ENCODE assay signal across 15 mouse cellular contexts in genomic region chr14:74529368-74529951, GRCm38 (mm10).
DNase-seq lines count a peak whose midpoint lies in the region; ATAC-seq lines count a peak whose summit lies in the region.
"Had no signal": no experiment of that assay in that cellular context is flagged by ENCODE, and none has a peak within 500 bp of the region (broad histone marks: within the 10 kb centered on the region; RNA-seq: fewer than 3 reads in every experiment).

No protein-coding gene starts in this region.

- H3K4me1 ChIP-seq in forebrain, embryonic 14.5 days (ENCODE audit: control insufficient read depth, insufficient read depth, low read length), result no peaks in the 10 kb centered on the region
- H3K4me1 ChIP-seq in forebrain, embryonic 12.5 days, result no peaks in the 10 kb centered on the region
- H3K4me1 ChIP-seq: embryonic facial prominence, embryonic 10.5 days; hindbrain, embryonic 10.5 days had no signal

- ATAC-seq in forebrain, embryonic 14.5 days, result peak; percentile 75; the same call in 1 of the 2 replicates
- no peak for ATAC-seq in forebrain, embryonic 12.5 days (ENCODE audit: low FRiP score)

- H3K9ac ChIP-seq in forebrain, embryonic 14.5 days (ENCODE audit: low read length), result no peak overlapping the region
- H3K9ac ChIP-seq in forebrain, embryonic 12.5 days, result no peak overlapping the region
- H3K9ac ChIP-seq: lung, embryonic 14.5 days had no signal

- no peaks in the 10 kb centered on the region for H3K9me3 ChIP-seq in forebrain, embryonic 14.5 days (replicated peaks; ENCODE audit: control insufficient read depth, low read length)
- H3K9me3 ChIP-seq in forebrain, embryonic 12.5 days, result no peaks in the 10 kb centered on the region
- H3K9me3 ChIP-seq: embryonic facial prominence, embryonic 10.5 days; hindbrain, embryonic 10.5 days had no signal

- WGBS in forebrain, embryonic 14.5 days, result 56% methylated on average over 7 of the region's 7 CpGs
- 81% methylated on average over 7 of the region's 7 CpGs for WGBS in forebrain, embryonic 12.5 days

- peak; percentile 70 for DNase-seq in forebrain, embryonic 14.5 days (ENCODE audit: low spot score)
- DNase-seq in brain, adult 2 months (ENCODE audit: low read depth, low spot score), result peak; percentile 57
- DNase-seq in layer of hippocampus, adult 11-12 months (ENCODE audit: low spot score), result peak; percentile 32
- DNase-seq in layer of hippocampus, postnatal 36 days, result peak; percentile 53 to 58
- DNase-seq in lung, postnatal 4 days, result no peak
- no peak for DNase-seq in B cell, adult 2 months
- DNase-seq: kidney, postnatal 25 days; lung, embryonic 14.5 days; midbrain, embryonic 14.5 days; spleen, adult 18-20 months; thymus, postnatal 25 days had no signal

- no peaks in the 10 kb centered on the region for H3K36me3 ChIP-seq in forebrain, embryonic 14.5 days (ENCODE audit: control insufficient read depth, insufficient read depth, low read length)
- no peaks in the 10 kb centered on the region for H3K36me3 ChIP-seq in forebrain, embryonic 12.5 days (replicated peaks)
- H3K36me3 ChIP-seq: embryonic facial prominence, embryonic 10.5 days; hindbrain, embryonic 10.5 days had no signal

- no peak overlapping the region for H3K27ac ChIP-seq in forebrain, embryonic 14.5 days (ENCODE audit: low read depth, low read length)
- H3K27ac ChIP-seq in forebrain, embryonic 12.5 days, result no peak overlapping the region
- H3K27ac ChIP-seq: embryonic facial prominence, embryonic 10.5 days; hindbrain, embryonic 10.5 days had no signal

- no peak overlapping the region for H3K4me3 ChIP-seq in forebrain, embryonic 14.5 days (ENCODE audit: low read depth, low read length)
- H3K4me3 ChIP-seq in forebrain, embryonic 12.5 days (replicated peaks), result no peak overlapping the region
- H3K4me3 ChIP-seq: embryonic facial prominence, embryonic 10.5 days; erythroblast, embryonic 14.5 days; hindbrain, embryonic 10.5 days had no signal

- no peak overlapping the region for H3K4me2 ChIP-seq in forebrain, embryonic 14.5 days (ENCODE audit: low read length)
- H3K4me2 ChIP-seq in forebrain, embryonic 12.5 days, result no peak overlapping the region
- H3K4me2 ChIP-seq: lung, embryonic 14.5 days had no signal

- no peaks in the 10 kb centered on the region for H3K27me3 ChIP-seq in forebrain, embryonic 14.5 days (replicated peaks; ENCODE audit: control insufficient read depth, insufficient read depth, low read length)
- H3K27me3 ChIP-seq in forebrain, embryonic 12.5 days, result no peaks in the 10 kb centered on the region

Comparison
In these comparisons a context has a peak if more than half of its experiments do, and no peak if none do; other contexts are left out.
1. DNase-seq: peak in forebrain, embryonic 14.5 days (single experiment), brain, adult 2 months (single experiment), layer of hippocampus, adult 11-12 months (single experiment) and layer of hippocampus, postnatal 36 days (2 of 2); none in lung, postnatal 4 days (0 of 2) and B cell, adult 2 months (0 of 2).